Mouse (Mus musculus) hindbrain, embryonic 12.5 days (tissue): ENCODE measurements at regions not wholly inside any gene's neighbourhood (a gene's known extent, or its start where the extent isn't known, plus 50 kb on each side); places are given as distances from the start of the nearest gene placed in this dataset.

Source experiments
- ATAC-seq: fragments of 200-750 bp; cut with Nextera tagmentation; 2 replicates; pipeline ENCODE4 v1.8.0; 2017; ENCODE audit warnings: moderate TSS enrichment; ENCODE audit not compliant: low FRiP score
- H3K27ac ChIP-seq: fragments of 300-500 bp; sonication (generic); 2 replicates; pipeline ENCODE4 v1.5.1; 2016; ENCODE audit warnings: mild to moderate bottlenecking
- H3K27me3 ChIP-seq: fragments of 300-500 bp; sonication (generic); 2 replicates; pipeline ENCODE4 v1.6.1; 2016; ENCODE audit warnings: mild to moderate bottlenecking
- H3K36me3 ChIP-seq: fragments of 300-500 bp; sonication (generic); 2 replicates; pipeline ENCODE4 v1.6.1; 2016; ENCODE audit warnings: mild to moderate bottlenecking
- H3K4me1 ChIP-seq: fragments of 300-500 bp; sonication (generic); 2 replicates; pipeline ENCODE4 v1.6.1; 2016
- H3K4me2 ChIP-seq: fragments of 300-500 bp; sonication (generic); replicated peaks from 2 replicates; pipeline ENCODE4 v1.6.1; 2016; ENCODE audit warnings: mild to moderate bottlenecking
- H3K4me3 ChIP-seq: fragments of 300-500 bp; sonication (generic); 2 replicates; pipeline ENCODE4 v1.5.1; 2016; ENCODE audit warnings: mild to moderate bottlenecking
- H3K9ac ChIP-seq: fragments of 300-500 bp; sonication (generic); 2 replicates; pipeline ENCODE4 v1.6.1; 2016; ENCODE audit warnings: mild to moderate bottlenecking, moderate library complexity
- H3K9me3 ChIP-seq: fragments of 300-500 bp; sonication (generic); replicated peaks from 2 replicates; pipeline ENCODE4 v1.6.1; 2016; ENCODE audit warnings: mild to moderate bottlenecking
- WGBS: fragments of 180-500 bp; shearing (Covaris S2); methylation state at CpG from one replicate; pipeline ENCODE4 v1.1.7; 2016; 5-methylcytosine and 5-hydroxymethylcytosine counted together

DNA sequence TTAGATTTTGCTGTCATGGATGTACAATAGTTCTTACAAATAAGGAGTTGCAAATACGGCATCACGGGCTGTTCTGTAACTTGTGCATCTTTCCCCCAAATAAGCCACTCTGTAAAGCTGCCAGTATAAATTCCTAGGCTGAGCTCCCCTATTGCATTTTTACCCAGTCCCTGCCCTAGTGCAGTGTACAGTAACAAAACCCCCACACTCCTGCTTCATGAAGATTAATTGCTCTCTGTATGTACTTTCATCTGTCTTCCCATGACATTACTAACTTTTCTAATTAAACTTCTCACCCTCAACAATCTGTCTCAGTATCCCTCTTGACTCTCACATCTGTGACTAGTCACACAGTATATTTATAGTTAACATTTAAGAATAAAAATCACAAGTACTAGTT lies 73.4 kb downstream of the Tm4sf1 start:
- no peak overlapping the region for H3K4me2 ChIP-seq
- ATAC-seq = no peak
- H3K36me3 ChIP-seq = no peaks in the 10 kb centered on the region
- H3K9ac ChIP-seq = no peak overlapping the region
- no peak overlapping the region for H3K4me3 ChIP-seq
- H3K27me3 ChIP-seq = no peaks in the 10 kb centered on the region
- H3K4me1 ChIP-seq = no peaks in the 10 kb centered on the region
- 96% methylated on average over 2 of the region's 2 CpGs for WGBS
- H3K9me3 ChIP-seq = no peaks in the 10 kb centered on the region
- no peak overlapping the region for H3K27ac ChIP-seq

DNA sequence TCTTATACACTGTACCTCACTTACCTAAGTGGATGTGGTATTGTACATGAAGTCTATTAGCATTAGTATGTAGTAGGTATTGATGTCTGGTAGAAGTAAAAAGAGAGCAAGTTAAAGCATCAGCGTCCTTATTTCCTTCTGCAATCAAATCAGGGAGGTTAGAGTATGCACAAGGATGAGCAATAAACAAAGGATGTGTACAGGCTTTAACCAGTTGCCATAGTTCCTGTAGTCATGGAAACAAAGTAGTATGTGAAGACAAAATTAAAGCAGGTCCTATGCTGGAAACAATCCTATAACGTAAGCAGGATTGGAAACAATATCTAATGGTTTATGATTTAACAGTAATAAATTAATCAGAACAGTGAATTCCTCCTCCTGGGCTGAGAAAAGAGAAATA lies 78.0 kb downstream of the Tm4sf1 start:
- Histone ChIP-seq H3K4me1 (no peaks in the 10 kb centered on the region), H3K27ac (no peak overlapping the region), H3K27me3 (no peaks in the 10 kb centered on the region), H3K9me3 (no peaks in the 10 kb centered on the region), H3K4me2 (no peak overlapping the region), H3K36me3 (no peaks in the 10 kb centered on the region), H3K4me3 (no peak overlapping the region), H3K9ac (no peak overlapping the region)
- 61% methylated on average over 2 of the region's 2 CpGs for WGBS
- no peak for ATAC-seq

- no peak for ATAC-seq
- Histone ChIP-seq H3K9me3 (no peaks in the 10 kb centered on the region), H3K4me2 (no peak overlapping the region), H3K4me3 (no peak overlapping the region), H3K27me3 (no peaks in the 10 kb centered on the region), H3K9ac (no peak overlapping the region), H3K36me3 (no peaks in the 10 kb centered on the region), H3K27ac (no peak overlapping the region), H3K4me1 (no peaks in the 10 kb centered on the region)
- WGBS = 80% methylated on average over 3 of the region's 3 CpGs
These were observed 79.4 kb downstream of the Tm4sf1 start for GRCm38 (mm10) chr3:57222318-57222914.

DNA sequence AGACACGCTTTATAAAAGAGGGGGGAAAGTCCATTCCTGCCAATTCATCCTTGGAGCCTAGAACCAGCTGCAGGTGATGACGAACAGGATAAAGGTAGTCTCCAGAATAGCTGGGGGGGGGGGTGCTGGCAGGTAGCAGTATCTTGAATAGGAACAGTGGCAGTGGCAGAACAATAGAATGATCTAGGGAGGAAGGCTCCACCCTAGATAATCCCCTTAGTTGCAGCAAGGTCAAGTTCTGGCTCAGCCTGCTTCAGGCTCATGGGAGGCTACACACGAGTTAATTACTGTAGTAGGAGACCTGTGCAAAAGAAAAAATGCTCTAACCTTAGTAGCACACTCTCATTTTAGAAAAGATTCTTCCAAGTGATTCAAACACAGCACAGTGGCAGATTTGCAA lies 83.4 kb downstream of the Tm4sf1 start:
- H3K36me3 ChIP-seq = no peaks in the 10 kb centered on the region
- no peaks in the 10 kb centered on the region for H3K4me1 ChIP-seq
- H3K27me3 ChIP-seq = no peaks in the 10 kb centered on the region
- H3K9ac ChIP-seq = no peak overlapping the region
- no peaks in the 10 kb centered on the region for H3K9me3 ChIP-seq
- no peak overlapping the region for H3K27ac ChIP-seq
- H3K4me2 ChIP-seq = no peak overlapping the region
- WGBS = 60% methylated on average over 3 of the region's 3 CpGs
- no peak overlapping the region for H3K4me3 ChIP-seq
- ATAC-seq = no peak

DNA sequence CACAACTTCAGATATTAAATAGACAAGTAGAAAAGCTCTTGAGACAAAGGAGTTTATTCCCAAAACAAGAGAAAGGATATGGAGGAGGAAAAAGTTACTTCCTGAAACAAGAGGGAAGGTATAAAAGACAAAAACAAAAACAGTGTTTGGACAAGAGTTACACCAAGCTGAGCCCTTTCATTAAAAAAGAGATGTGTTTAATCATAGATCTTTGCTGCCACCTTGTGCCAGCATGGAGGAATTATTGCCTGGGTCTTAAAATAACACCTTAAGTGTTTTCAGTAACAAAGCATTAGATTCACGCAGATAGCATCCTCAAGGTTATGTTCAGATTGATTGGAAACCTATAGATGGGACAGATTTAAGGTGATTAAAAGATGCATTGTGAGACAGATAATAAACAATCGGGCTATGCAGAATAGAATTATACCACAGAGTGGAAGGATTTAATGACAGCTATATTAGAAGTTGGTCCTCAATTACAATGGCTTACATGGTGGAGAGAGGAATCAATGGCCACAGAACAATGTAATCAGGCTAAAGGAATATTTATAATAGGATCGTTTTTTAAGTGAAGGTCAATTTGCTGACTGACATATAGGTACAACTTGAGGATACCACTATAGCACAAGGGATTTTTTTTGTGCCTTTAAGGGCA lies 97.6 kb downstream of the Tm4sf1 start:
- Histone ChIP-seq H3K27me3 (no peaks in the 10 kb centered on the region), H3K4me1 (no peaks in the 10 kb centered on the region), H3K4me2 (no peak overlapping the region), H3K4me3 (no peak overlapping the region), H3K36me3 (no peaks in the 10 kb centered on the region), H3K9me3 (no peaks in the 10 kb centered on the region), H3K27ac (no peak overlapping the region), H3K9ac (no peak overlapping the region)
- 31% methylated on average over 3 of the region's 3 CpGs for WGBS
- ATAC-seq = no peak

DNA sequence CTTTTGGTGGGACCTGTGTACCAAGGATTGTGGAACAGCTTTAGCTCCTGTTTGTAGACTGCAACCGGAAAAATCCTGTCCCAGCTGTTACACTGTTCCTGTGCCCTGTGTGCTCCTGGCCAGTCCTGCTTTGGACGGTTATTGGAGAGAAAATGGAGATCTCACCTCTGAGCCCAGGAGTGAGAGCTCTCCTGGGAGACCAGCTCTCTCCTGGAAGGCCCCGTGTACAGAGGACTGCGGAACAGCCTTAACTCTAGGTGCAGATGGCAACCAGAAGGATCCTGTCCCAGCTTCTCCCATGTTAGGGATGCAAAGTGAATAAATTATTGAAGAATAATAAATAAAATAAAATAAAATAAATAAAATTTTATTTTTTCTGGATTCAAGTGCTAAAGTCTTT lies 98.4 kb downstream of the Tm4sf1 start:
- Histone ChIP-seq H3K9ac (no peak overlapping the region), H3K36me3 (no peaks in the 10 kb centered on the region), H3K27me3 (no peaks in the 10 kb centered on the region), H3K4me3 (no peak overlapping the region), H3K4me2 (no peak overlapping the region), H3K27ac (no peak overlapping the region), H3K9me3 (no peaks in the 10 kb centered on the region), H3K4me1 (no peaks in the 10 kb centered on the region)
- ATAC-seq = no peak
- 69% methylated on average over 4 of the region's 4 CpGs for WGBS

- H3K27ac ChIP-seq = no peak overlapping the region
These were observed 120.2 kb downstream of the Tm4sf1 start for GRCm38 (mm10) chr3:57181587-57181986.

DNA sequence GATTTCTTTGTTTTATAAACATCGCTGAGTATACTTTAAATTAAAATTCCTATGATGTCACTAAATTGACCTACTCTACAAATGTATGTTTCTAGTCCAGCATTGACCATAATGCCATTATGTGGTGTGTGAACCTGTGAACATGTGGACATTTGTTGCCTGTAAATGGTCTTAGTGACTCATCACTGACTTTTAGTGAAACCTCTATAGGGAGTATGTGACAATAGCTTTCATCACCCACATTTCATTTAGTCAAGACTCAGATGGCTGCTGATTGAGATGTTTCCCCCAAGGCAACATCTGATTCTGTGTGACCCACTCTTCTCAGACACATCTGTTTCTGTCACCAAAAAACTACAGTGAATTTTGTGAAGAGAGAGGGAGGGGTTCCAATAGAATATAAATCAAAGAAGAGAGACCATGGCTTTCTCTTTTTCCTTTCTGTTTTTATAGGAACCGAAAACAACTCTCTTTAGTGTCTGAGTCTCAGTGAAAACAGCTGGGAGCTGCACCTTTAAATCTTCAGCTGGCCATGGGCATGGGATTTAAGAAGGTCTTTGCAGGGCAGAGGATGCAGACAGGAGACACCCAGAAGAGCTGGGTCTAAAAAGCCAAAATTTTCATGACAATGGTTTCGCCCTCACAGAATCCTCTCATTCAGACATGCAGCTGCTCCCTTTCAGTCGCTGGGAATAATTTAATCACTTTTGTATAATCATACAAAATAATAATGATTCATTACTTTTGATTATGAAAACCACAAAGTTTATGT lies 148.4 kb downstream of the Tm4sf1 start:
- Histone ChIP-seq H3K27ac (no peak overlapping the region), H3K9me3 (no peaks in the 10 kb centered on the region), H3K36me3 (no peaks in the 10 kb centered on the region), H3K4me1 (no peaks in the 10 kb centered on the region), H3K27me3 (no peaks in the 10 kb centered on the region), H3K9ac (no peak overlapping the region), H3K4me3 (no peak overlapping the region), H3K4me2 (no peak overlapping the region)
- peak; percentile 58; the same call in 1 of the 2 replicates for ATAC-seq
- 41% methylated on average over 4 of the region's 4 CpGs for WGBS

More at GRCm38 (mm10) chr3:57181587-57181986, 120.2 kb downstream of the Tm4sf1 start:
- 65% methylated on average over 4 of the region's 4 CpGs for WGBS
- H3K27me3 ChIP-seq = no peaks in the 10 kb centered on the region
- H3K4me1 ChIP-seq = no peaks in the 10 kb centered on the region
- no peaks in the 10 kb centered on the region for H3K9me3 ChIP-seq
- H3K4me3 ChIP-seq = no peak overlapping the region
- ATAC-seq = no peak
- no peak overlapping the region for H3K4me2 ChIP-seq
- H3K9ac ChIP-seq = no peak overlapping the region
- H3K36me3 ChIP-seq = no peaks in the 10 kb centered on the region

DNA sequence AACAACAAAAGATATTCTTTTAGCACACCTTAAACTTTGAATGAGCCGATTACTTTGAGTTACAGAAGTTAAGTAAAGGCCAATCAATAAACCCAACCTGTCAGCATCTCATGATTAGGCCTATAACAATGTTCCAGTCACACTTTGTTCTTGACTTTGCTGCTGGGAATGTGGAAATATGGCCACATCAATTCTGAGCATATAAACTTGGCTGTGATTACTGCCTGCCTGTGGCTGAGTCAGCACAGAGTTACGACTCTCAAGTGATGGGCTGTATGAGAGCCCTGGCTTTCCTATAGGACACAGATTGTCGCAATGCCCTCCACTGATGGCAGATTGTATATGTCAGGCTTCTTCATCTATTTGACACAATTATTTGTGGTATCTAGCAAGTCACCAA lies 152.6 kb downstream of the Tm4sf1 start:
- H3K27ac ChIP-seq = no peak overlapping the region
- 79% methylated on average over 3 of the region's 3 CpGs for WGBS
- H3K9me3 ChIP-seq = no peaks in the 10 kb centered on the region
- H3K4me1 ChIP-seq = no peaks in the 10 kb centered on the region
- no peaks in the 10 kb centered on the region for H3K27me3 ChIP-seq
- no peak overlapping the region for H3K4me3 ChIP-seq
- H3K9ac ChIP-seq = no peak overlapping the region
- H3K4me2 ChIP-seq = no peak overlapping the region
- H3K36me3 ChIP-seq = no peaks in the 10 kb centered on the region
- no peak for ATAC-seq

DNA sequence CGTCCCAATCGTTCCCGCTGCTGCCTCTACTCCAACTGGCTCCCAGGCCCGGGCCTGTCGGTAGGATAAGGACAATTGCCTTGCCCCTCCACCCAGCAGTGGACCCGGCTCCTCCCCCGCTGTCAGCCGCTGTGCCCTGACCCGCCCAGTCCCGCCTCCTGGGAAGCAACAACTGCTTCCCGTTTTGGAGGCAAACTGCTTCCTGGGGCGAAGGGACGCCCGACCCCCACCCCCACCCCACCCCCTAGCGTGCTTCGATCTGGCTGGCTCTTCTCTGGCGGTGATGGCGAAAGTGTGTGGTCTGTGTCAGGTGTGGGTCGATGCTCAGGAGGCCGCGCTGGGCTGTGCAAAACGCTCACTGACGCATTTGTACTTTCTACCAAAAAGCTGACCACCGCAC lies 164.9 kb downstream of the Tm4sf1 start:
- ATAC-seq = peak; percentile 79
- no peaks in the 10 kb centered on the region for H3K4me1 ChIP-seq
- peak overlapping the region; percentile 52 for H3K4me2 ChIP-seq
- no peaks in the 10 kb centered on the region for H3K36me3 ChIP-seq
- H3K27ac ChIP-seq = no peak overlapping the region
- no peaks in the 10 kb centered on the region for H3K27me3 ChIP-seq
- WGBS = 25% methylated on average over 24 of the region's 24 CpGs
- H3K9me3 ChIP-seq = no peaks in the 10 kb centered on the region
- H3K4me3 ChIP-seq = peak overlapping the region; percentile 28
- peak overlapping the region; percentile 43; the same call in 1 of the 2 replicates for H3K9ac ChIP-seq

DNA sequence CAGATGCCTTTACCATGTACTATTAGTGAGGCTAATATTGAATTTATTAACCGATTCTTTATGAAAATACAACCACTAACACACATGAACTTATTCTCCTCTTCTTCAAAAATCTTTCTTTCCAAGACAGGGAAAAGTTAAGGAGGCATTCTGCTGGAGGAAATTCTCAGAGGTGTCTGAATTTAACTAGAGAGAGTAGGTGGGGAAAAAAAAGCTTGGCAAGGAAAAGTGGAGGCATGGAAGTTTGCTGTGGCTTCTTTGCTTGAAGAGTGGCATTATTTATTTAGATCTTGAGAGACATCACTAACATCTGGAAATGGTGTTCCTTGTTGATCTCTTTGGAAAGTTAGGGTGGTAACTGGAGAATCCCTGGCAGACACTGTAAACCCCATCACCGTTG lies 173.2 kb downstream of the Tm4sf1 start:
- no peak overlapping the region for H3K9ac ChIP-seq
- H3K4me3 ChIP-seq = no peak overlapping the region
- no peak overlapping the region for H3K4me2 ChIP-seq
- H3K36me3 ChIP-seq = no peaks in the 10 kb centered on the region
- no peak overlapping the region for H3K27ac ChIP-seq
- 80% methylated on average over 2 of the region's 2 CpGs for WGBS
- H3K4me1 ChIP-seq = no peaks in the 10 kb centered on the region
- no peak for ATAC-seq
- no peaks in the 10 kb centered on the region for H3K27me3 ChIP-seq
- H3K9me3 ChIP-seq = no peaks in the 10 kb centered on the region

DNA sequence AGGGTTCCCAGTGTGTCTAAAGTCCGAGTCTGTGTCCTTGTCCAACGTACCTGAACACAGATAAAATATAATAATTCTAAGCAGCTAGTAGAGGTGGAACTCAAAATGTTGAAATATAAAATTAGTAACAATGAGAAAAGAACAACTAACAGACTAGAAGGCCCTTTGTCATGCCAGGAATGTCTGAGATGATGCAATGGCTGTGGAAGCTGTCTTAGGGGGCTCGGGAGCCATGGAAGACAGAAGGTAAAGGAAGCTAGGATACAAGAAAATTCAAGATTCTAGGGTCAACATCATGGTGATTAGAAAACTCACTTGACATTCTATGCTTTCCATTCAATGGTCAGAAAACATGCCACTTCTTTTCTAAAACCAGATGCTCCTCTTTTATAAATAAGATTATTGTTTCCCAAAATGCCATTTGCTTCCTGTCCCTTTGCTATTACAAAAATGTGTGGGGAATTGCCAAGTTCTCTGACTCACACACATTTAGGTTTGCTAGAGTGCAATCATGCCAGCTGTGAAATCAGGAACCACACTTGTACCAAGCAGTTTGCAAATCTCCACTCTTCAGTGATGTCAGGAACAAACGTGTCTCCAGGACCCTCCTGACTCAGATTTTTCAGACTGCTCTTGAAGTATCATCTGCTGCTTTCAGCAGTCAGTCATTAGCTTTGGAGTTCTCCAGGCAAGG lies 175.8 kb downstream of the Tm4sf1 start:
- H3K9ac ChIP-seq = no peak overlapping the region
- no peaks in the 10 kb centered on the region for H3K9me3 ChIP-seq
- WGBS = 78% methylated on average over 4 of the region's 4 CpGs
- no peak overlapping the region for H3K4me2 ChIP-seq
- no peak overlapping the region for H3K4me3 ChIP-seq
- no peaks in the 10 kb centered on the region for H3K36me3 ChIP-seq
- H3K27me3 ChIP-seq = no peaks in the 10 kb centered on the region
- H3K27ac ChIP-seq = no peak overlapping the region
- H3K4me1 ChIP-seq = no peaks in the 10 kb centered on the region
- ATAC-seq = no peak
